Mouse (Mus musculus) myocyte (in vitro differentiated cells): ENCODE results near the gene Max. TPM values are rescaled to one million over a fixed set of nuclear protein-coding genes. Genes with fewer than 3 reads are reported as not detected.

Experiments
- H3K27me3 ChIP-seq: one replicate; pipeline ENCODE4 v1.6.1; 2011; ENCODE audit not compliant: control insufficient read depth, insufficient read depth, insufficient read length
- H3K36me3 ChIP-seq: one replicate; pipeline ENCODE4 v1.6.1; 2011; ENCODE audit not compliant: control insufficient read depth, insufficient read depth
- H3K4me2 ChIP-seq: one replicate; pipeline ENCODE4 v1.6.1; 2011; ENCODE audit warnings: low read depth, control low read depth
- H3K4me3 ChIP-seq: one replicate; pipeline ENCODE4 v1.5.1; 2011; ENCODE audit warnings: mild to moderate bottlenecking, control low read depth, moderate library complexity
- H3K79me2 ChIP-seq: one replicate; pipeline ENCODE4 v1.6.1; 2011; ENCODE audit not compliant: control insufficient read depth, insufficient read depth
- H3ac ChIP-seq: one replicate; pipeline ENCODE4 v1.6.1; 2011; ENCODE audit not compliant: control insufficient read depth, insufficient read length
- CEBPB ChIP-seq: IDR thresholded peaks from 2 replicates; pipeline ENCODE4 v1.6.1; 2011; ENCODE audit warnings: mild to moderate bottlenecking, moderate library complexity; ENCODE audit not compliant: poor library complexity, insufficient read depth, severe bottlenecking
- E2F4 ChIP-seq: IDR thresholded peaks from one replicate; pipeline ENCODE4 v1.6.1; 2011; ENCODE audit warnings: mild to moderate bottlenecking, control low read depth, moderate library complexity; ENCODE audit not compliant: insufficient read depth
- MAX ChIP-seq: IDR thresholded peaks from one replicate; pipeline ENCODE4 v1.6.1; 2011; ENCODE audit warnings: low read depth, mild to moderate bottlenecking, control low read depth
- MYOD1 ChIP-seq, 3 experiments: IDR thresholded peaks; one replicate each; pipeline ENCODE4 v1.6.1; 2011; ENCODE audit warnings: control low read depth in 2 of 3, low read depth in 2 of 3, mild to moderate bottlenecking in 2 of 3, moderate library complexity in 1 of 3; ENCODE audit not compliant: insufficient read length in 2 of 3, control insufficient read depth in 1 of 3
- MYOG ChIP-seq, 3 experiments: IDR thresholded peaks; one replicate each; pipeline ENCODE4 v1.6.1; 2011; ENCODE audit warnings: control low read depth in 2 of 3, low read depth in 2 of 3, mild to moderate bottlenecking in 2 of 3; ENCODE audit not compliant: insufficient read length in 2 of 3, control insufficient read depth in 1 of 3, insufficient read depth in 1 of 3
- POLR2A ChIP-seq: IDR thresholded peaks from one replicate; pipeline ENCODE4 v1.6.1; 2011; ENCODE audit warnings: low read depth, mild to moderate bottlenecking, control low read depth, moderate library complexity; ENCODE audit not compliant: insufficient read length
- POLR2AphosphoS2 ChIP-seq: IDR thresholded peaks from one replicate; pipeline ENCODE4 v1.6.1; 2011; ENCODE audit warnings: low read depth, control low read depth; ENCODE audit not compliant: insufficient read length
- REST ChIP-seq: IDR thresholded peaks from one replicate; pipeline ENCODE4 v1.6.1; 2011; ENCODE audit warnings: mild to moderate bottlenecking, control low read depth, moderate library complexity; ENCODE audit not compliant: insufficient read depth, insufficient read length
- SRF ChIP-seq: IDR thresholded peaks from one replicate; pipeline ENCODE4 v1.6.1; 2011; ENCODE audit warnings: low read depth; ENCODE audit not compliant: control insufficient read depth, insufficient read length
- TCF12 ChIP-seq: IDR thresholded peaks from one replicate; pipeline ENCODE4 v1.6.1; 2011; ENCODE audit warnings: mild to moderate bottlenecking, control low read depth; ENCODE audit not compliant: poor library complexity, insufficient read depth, severe bottlenecking
- TCF3 ChIP-seq: IDR thresholded peaks from one replicate; pipeline ENCODE4 v1.6.1; 2011; ENCODE audit warnings: low read depth, control low read depth; ENCODE audit not compliant: insufficient read length
- USF1 ChIP-seq: IDR thresholded peaks from one replicate; pipeline ENCODE4 v1.6.1; 2011; ENCODE audit warnings: low read depth, mild to moderate bottlenecking, control low read depth, moderate library complexity
- polyA plus RNA-seq: library from polyadenylated mRNA; unstranded; fragments of >200 nt; fragmentation: generic; extraction: Trizol; gene quantifications from one replicate; pipeline ENCODE4 v1.2.1, GENCODE M21; 2012; ENCODE audit warnings: missing spikeins

Max gene
- polyA plus RNA-seq, 1 experiment = 33.6 TPM

GRCm38 (mm10) chr12:76895777-76896176 lies 66.2 kb downstream of the Max start:
- H3K4me3 ChIP-seq = no peak overlapping the region
- no peaks in the 10 kb centered on the region for H3K27me3 ChIP-seq
- H3ac ChIP-seq = no peak overlapping the region
- TF ChIP-seq CEBPB (no peak), SRF (no peak), REST (no peak), MAX (no peak), TCF12 (no peak), TCF3 (no peak), MYOD1 (IDR thresholded peaks at IDR 0.05; ENCODE audit: control insufficient read depth in 1 of 3, insufficient read length in 2 of 3, low read depth in 2 of 3) (no peak)
- no peaks in the 10 kb centered on the region for H3K79me2 ChIP-seq
- peaks cover 22% of the 10 kb centered on the region for H3K36me3 ChIP-seq
- H3K4me2 ChIP-seq = no peak overlapping the region

- Histone ChIP-seq H3K27me3 (no peaks in the 10 kb centered on the region), H3K79me2 (no peaks in the 10 kb centered on the region), H3ac (no peak overlapping the region), H3K4me3 (no peak overlapping the region), H3K4me2 (no peak overlapping the region), H3K36me3 (peaks cover 22% of the 10 kb centered on the region)
- no peak for TF ChIP-seq MYOD1 (IDR thresholded peaks at IDR 0.05; ENCODE audit: control insufficient read depth in 1 of 3, insufficient read length in 2 of 3, low read depth in 2 of 3)
- TF ChIP-seq CEBPB = no peak
Observed at GRCm38 (mm10) chr12:76894792-76895559, 67.0 kb downstream of the Max start.

DNA sequence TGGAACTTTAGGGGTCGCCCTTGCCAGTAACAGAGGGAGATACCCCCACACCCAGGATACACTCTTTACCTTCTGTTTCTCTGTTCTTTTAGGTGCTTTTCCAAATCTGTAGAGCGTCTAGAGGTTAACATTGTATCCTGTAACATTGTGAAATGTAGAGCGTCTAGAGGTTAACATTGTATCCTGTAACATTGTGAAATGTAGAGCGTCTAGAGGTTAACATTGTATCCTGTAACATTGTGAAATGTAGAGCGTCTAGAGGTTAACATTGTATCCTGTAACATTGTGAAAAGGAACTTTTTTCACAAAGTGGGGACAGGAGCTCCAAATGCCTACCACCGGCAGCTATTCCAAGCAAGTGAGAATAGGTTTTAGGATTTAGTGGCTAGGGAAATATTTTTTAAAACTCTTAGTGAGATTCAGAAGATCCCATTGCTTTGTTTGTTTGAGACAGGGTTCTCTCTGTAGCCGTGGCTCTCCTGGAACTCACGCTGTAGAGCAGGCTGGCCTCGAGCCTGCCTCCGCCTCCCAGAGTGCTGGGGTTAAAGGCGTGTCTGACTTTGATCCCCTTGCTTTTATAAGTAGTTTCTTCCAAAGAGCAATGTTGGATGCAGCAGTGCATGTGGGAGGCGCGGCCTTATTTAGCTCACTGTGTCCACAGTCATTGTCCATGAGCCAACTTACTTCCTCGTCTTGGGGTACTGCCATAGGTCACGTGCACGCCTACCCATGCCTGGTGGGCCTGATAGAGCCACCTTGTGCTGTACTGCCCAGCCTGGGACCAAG lies 68.9 kb downstream of the Max start:
- no peak for TF ChIP-seq MYOG (IDR thresholded peaks at IDR 0.05; ENCODE audit: control insufficient read depth in 1 of 3, insufficient read depth in 1 of 3, insufficient read length in 2 of 3, low read depth in 2 of 3)
- TF ChIP-seq CEBPB = no peak
- no peak for TF ChIP-seq REST
- no peak for TF ChIP-seq USF1
- no peak for TF ChIP-seq SRF
- no peak for TF ChIP-seq POLR2A
- TF ChIP-seq TCF3 = no peak
- TF ChIP-seq TCF12 = no peak
- no peak for TF ChIP-seq MAX
- TF ChIP-seq POLR2AphosphoS2 = no peak
- TF ChIP-seq E2F4 = no peak
- no peak for TF ChIP-seq MYOD1 (IDR thresholded peaks at IDR 0.05; ENCODE audit: control insufficient read depth in 1 of 3, insufficient read length in 2 of 3, low read depth in 2 of 3)
- H3K36me3 ChIP-seq = peaks cover 16% of the 10 kb centered on the region

DNA sequence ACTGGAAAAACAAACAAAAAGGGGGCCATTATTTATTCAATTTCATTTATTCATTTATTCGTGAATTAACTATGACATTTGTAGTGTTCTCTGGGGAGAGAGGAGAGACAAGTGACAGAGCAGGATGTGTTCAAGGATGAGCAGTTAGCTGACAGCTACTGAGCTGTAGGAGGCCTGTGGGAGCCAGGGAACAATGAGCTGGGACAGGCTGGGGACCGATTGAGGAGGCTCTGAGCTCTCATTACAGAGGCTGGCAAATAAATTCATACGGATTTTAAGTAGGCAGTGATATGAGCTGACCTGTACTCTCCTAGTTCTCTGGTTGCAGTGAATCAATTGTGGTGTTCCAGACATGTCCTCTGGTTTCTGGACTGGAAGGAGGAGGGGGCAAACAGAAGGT lies 70.8 kb downstream of the Max start:
- TF ChIP-seq E2F4 = no peak
- no peak for TF ChIP-seq MYOG (IDR thresholded peaks at IDR 0.05; ENCODE audit: control insufficient read depth in 1 of 3, insufficient read depth in 1 of 3, insufficient read length in 2 of 3, low read depth in 2 of 3)
- no peak for TF ChIP-seq SRF
- TF ChIP-seq MAX = no peak
- TF ChIP-seq MYOD1 (IDR thresholded peaks at IDR 0.05; ENCODE audit: control insufficient read depth in 1 of 3, insufficient read length in 2 of 3, low read depth in 2 of 3) = no peak
- no peak for TF ChIP-seq POLR2A
- no peak for TF ChIP-seq TCF3
- TF ChIP-seq TCF12 = no peak
- no peak for TF ChIP-seq REST
- no peak for TF ChIP-seq POLR2AphosphoS2
- TF ChIP-seq USF1 = no peak
- TF ChIP-seq CEBPB = no peak
- Histone ChIP-seq H3K27me3 (no peaks in the 10 kb centered on the region), H3K4me2 (no peak overlapping the region), H3K79me2 (no peaks in the 10 kb centered on the region), H3K36me3 (peaks cover 19% of the 10 kb centered on the region), H3ac (no peak overlapping the region), H3K4me3 (no peak overlapping the region)

More for the DNA sequence above, 68.9 kb downstream of the Max start:
- no peak overlapping the region for H3ac ChIP-seq
- H3K27me3 ChIP-seq = no peaks in the 10 kb centered on the region
- no peak overlapping the region for H3K4me2 ChIP-seq
- H3K79me2 ChIP-seq = no peaks in the 10 kb centered on the region
- no peak overlapping the region for H3K4me3 ChIP-seq
